Mouse (Mus musculus) forebrain, embryonic 16.5 days (tissue): ENCODE data around the gene Fzd1. TPM values are rescaled to one million over a fixed set of nuclear protein-coding genes. Genes with fewer than 3 reads are reported as not detected.

Experiments used
- ATAC-seq: fragments of 200-750 bp; cut with Nextera tagmentation; 2 replicates; pipeline ENCODE4 v1.8.0; 2017; ENCODE audit warnings: mild to moderate bottlenecking, moderate library complexity
- H3K27ac ChIP-seq: fragments of 300-500 bp; sonication (generic); 2 replicates; pipeline ENCODE4 v1.5.1; 2014; ENCODE audit warnings: low read length, control low read depth
- H3K27me3 ChIP-seq: fragments of 300-500 bp; sonication (generic); replicated peaks from 2 replicates; pipeline ENCODE4 v1.6.1; 2014; ENCODE audit warnings: low read length; ENCODE audit not compliant: control insufficient read depth, insufficient read depth
- H3K36me3 ChIP-seq: fragments of 300-500 bp; sonication (generic); 2 replicates; pipeline ENCODE4 v1.6.1; 2014; ENCODE audit not compliant: control insufficient read depth, insufficient read depth
- H3K4me1 ChIP-seq: fragments of 300-500 bp; sonication (generic); replicated peaks from 2 replicates; pipeline ENCODE4 v1.6.1; 2014; ENCODE audit warnings: low read length; ENCODE audit not compliant: control insufficient read depth, insufficient read depth
- H3K4me2 ChIP-seq: fragments of 300-500 bp; sonication (generic); 2 replicates; pipeline ENCODE4 v1.6.1; 2014; ENCODE audit warnings: mild to moderate bottlenecking, low read length, control low read depth
- H3K4me3 ChIP-seq: fragments of 300-500 bp; sonication (generic); replicated peaks from 2 replicates; pipeline ENCODE4 v1.5.1; 2014; ENCODE audit warnings: mild to moderate bottlenecking, low read length, control low read depth
- H3K9ac ChIP-seq: fragments of 300-500 bp; sonication (generic); replicated peaks from 2 replicates; pipeline ENCODE4 v1.6.1; 2014; ENCODE audit warnings: low read depth, low read length, control low read depth
- H3K9me3 ChIP-seq: fragments of 300-500 bp; sonication (generic); 2 replicates; pipeline ENCODE4 v1.6.1; 2016; ENCODE audit warnings: low read length; ENCODE audit not compliant: control insufficient read depth
- WGBS: fragments of 180-500 bp; shearing (Covaris S2); extraction: QIAGEN DNeasy Blood & Tissue Kit; methylation state at CpG from one replicate; pipeline ENCODE4 v1.1.7; 2014; 5-methylcytosine and 5-hydroxymethylcytosine counted together
- polyA plus RNA-seq: library from polyadenylated mRNA; unstranded; fragments of >200 nt; fragmentation: Nextera tagmentation; extraction: Ambion mirVana; gene quantifications from 2 replicates; pipeline ENCODE4 v1.2.1, GENCODE M21; 2015

The Fzd1 gene
- polyA plus RNA-seq, 1 experiment from 2014 or later = 13.0 TPM

DNA sequence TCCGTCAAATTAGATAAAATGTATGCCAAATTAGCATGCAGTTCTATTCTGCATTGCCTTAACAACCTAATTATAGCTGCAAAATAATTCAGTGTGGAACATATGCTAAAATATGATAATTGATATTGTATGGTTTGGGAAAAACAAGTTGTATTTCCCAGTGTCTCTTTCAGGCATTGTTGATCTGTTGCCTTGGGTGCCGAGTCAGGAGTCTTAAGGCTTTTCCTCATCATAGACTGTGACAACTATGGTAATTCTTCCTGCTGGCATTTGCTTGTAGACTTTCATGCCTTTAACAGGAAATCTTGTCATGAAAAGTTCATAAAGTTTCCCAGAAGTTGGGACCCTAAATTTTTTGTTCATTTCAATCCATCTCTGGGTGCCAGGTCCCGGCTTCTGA is 20.4 kb upstream of the Fzd1 start:
- H3K9me3 ChIP-seq = no peaks in the 10 kb centered on the region
- peaks cover 6% of the 10 kb centered on the region for H3K4me1 ChIP-seq
- no peak overlapping the region for H3K9ac ChIP-seq
- H3K36me3 ChIP-seq = no peaks in the 10 kb centered on the region
- WGBS = 58% methylated on average over 3 of the region's 3 CpGs
- no peaks in the 10 kb centered on the region for H3K27me3 ChIP-seq
- H3K4me2 ChIP-seq = no peak overlapping the region
- H3K4me3 ChIP-seq = no peak overlapping the region
- peak; percentile 72 for ATAC-seq
- H3K27ac ChIP-seq = no peak overlapping the region

DNA sequence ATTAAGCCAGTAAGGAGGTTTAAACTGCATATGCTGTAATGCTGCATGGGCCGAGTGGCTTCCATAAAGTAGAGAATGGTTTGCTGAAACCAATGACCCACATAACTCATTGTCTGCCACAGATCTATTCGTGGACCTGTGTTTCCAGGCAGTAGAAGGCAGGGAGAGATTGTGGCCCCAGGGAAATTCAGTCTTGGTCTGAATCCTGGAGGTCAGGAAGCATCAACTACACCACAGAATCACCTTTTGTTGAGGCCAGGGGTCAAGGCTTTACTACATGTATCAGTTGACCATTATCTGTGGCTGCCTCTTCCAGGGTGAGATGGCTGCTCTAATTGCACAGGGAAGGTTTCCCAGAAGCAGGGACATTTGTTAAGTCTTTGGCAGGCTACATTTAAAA is 18.7 kb upstream of the Fzd1 start:
- H3K36me3 ChIP-seq = no peaks in the 10 kb centered on the region
- no peaks in the 10 kb centered on the region for H3K9me3 ChIP-seq
- ATAC-seq = no peak
- WGBS = 71% methylated on average over 2 of the region's 2 CpGs
- H3K27ac ChIP-seq = no peak overlapping the region
- no peak overlapping the region for H3K4me2 ChIP-seq
- no peak overlapping the region for H3K9ac ChIP-seq
- no peak overlapping the region for H3K4me3 ChIP-seq
- peaks cover 10% of the 10 kb centered on the region for H3K4me1 ChIP-seq
- no peaks in the 10 kb centered on the region for H3K27me3 ChIP-seq

DNA sequence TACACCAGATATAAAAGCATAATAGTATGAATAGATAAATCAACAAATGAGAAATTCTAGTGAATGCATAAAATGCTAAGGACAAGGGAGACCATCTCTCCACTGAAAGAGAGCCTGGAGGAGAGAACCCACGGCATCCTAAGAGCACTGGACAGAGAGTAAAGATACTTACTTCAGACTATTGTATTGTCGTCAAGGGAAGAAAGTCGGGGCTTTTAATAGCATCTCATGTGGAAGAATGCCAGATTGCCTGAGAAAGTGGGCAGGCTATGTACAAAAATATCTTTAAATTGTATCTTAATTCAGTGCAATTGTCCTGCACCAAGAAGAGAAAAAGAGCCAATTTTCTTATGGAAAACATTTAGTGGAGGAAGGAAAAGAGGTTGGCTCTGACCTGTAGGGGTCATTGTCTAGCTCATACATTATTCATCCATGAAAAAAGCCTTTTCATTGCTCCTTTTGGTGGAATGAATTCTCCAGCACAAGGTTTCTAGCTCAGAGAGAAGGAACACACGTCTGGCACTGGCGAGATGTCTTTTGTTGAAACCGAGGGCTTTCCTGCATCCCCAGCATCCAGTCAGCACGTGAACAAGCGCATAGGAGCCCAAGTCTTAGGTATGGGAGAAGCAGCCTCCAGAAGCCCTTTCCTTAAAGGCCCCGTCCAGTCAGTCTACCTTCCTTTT is 15.4 kb upstream of the Fzd1 start:
- Histone ChIP-seq H3K27ac (no peak overlapping the region), H3K27me3 (no peaks in the 10 kb centered on the region), H3K4me3 (no peak overlapping the region), H3K9ac (no peak overlapping the region), H3K4me2 (no peak overlapping the region), H3K9me3 (no peaks in the 10 kb centered on the region), H3K36me3 (no peaks in the 10 kb centered on the region), H3K4me1 (peaks cover 10% of the 10 kb centered on the region)
- 7% methylated on average over 9 of the region's 9 CpGs for WGBS
- ATAC-seq = peak; percentile 47

DNA sequence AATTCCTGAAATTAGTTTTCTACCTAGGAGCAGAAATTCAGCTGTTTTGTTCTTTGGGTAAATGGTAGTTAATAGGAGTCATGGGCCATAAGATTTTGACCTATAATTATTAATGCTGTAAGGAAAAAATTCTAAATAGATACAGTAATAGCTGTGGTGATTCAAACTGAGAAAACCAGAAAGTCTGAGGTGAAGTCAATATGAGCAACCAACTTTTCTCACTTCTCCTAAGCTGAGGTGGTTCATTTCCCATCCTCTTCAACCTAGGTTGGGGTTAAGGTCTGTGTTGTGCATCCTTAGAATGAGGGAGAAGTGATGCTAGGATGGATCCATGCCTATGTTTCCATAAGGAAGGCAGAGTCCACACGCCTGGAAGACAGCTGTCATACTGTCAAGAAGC is 12.8 kb upstream of the Fzd1 start:
- H3K9me3 ChIP-seq = no peaks in the 10 kb centered on the region
- no peak for ATAC-seq

DNA sequence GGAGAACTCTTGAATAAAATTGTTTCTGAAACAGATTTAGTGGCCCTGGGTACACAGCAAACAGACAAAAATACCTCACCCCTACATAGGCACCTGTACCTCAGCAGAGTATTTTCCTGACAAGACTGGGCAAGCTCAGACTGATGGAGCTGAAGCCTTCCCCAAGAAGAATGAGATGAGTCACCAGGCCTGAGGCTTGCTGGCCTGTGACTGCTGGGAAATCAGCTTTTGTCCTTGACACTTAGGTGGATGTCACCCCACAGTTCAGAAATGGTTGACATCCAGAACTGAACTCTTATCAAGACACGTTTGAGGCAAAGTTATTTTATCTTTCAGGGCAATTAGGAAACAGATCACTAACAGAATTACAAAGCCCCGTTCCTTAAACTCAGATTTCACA is 10.1 kb upstream of the Fzd1 start:
- no peak overlapping the region for H3K27ac ChIP-seq
- H3K4me2 ChIP-seq = no peak overlapping the region
- H3K9me3 ChIP-seq = no peaks in the 10 kb centered on the region
- ATAC-seq = no peak
- no peaks in the 10 kb centered on the region for H3K27me3 ChIP-seq
- 80% methylated on average over 2 of the region's 2 CpGs for WGBS
- no peak overlapping the region for H3K9ac ChIP-seq
- no peaks in the 10 kb centered on the region for H3K36me3 ChIP-seq
- no peak overlapping the region for H3K4me3 ChIP-seq
- H3K4me1 ChIP-seq = no peaks in the 10 kb centered on the region

More for the DNA sequence above, 12.8 kb upstream of the Fzd1 start:
- H3K4me1 ChIP-seq = peaks cover 10% of the 10 kb centered on the region
- 100% methylated on average over 1 of the region's 1 CpGs for WGBS
- H3K4me3 ChIP-seq = no peak overlapping the region
- no peak overlapping the region for H3K4me2 ChIP-seq
- no peaks in the 10 kb centered on the region for H3K36me3 ChIP-seq
- H3K27ac ChIP-seq = no peak overlapping the region
- H3K9ac ChIP-seq = no peak overlapping the region
- H3K27me3 ChIP-seq = no peaks in the 10 kb centered on the region

DNA sequence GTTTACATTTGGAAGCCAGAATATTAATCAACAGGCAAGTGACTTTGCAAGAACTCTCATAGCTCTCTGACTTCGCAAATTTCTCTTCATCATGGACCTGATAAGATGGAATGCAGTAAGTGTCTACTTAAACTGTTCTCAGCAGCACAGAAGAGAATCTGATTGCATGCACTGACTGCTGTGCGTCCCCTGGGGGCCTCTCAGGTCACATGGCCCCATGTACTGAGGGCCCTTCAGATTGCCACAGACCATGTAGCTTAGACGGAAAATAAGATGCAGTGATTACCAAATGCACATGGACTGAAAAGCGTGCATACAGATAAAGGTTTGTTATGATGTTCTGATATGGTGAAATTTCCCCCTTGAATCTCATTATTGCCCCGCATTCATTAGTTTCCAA is 8.9 kb upstream of the Fzd1 start:
- Histone ChIP-seq H3K4me3 (no peak overlapping the region), H3K4me1 (no peaks in the 10 kb centered on the region), H3K4me2 (no peak overlapping the region), H3K27ac (no peak overlapping the region), H3K9ac (no peak overlapping the region), H3K9me3 (no peaks in the 10 kb centered on the region), H3K36me3 (no peaks in the 10 kb centered on the region), H3K27me3 (no peaks in the 10 kb centered on the region)
- WGBS = 83% methylated on average over 5 of the region's 5 CpGs
- no peak for ATAC-seq

DNA sequence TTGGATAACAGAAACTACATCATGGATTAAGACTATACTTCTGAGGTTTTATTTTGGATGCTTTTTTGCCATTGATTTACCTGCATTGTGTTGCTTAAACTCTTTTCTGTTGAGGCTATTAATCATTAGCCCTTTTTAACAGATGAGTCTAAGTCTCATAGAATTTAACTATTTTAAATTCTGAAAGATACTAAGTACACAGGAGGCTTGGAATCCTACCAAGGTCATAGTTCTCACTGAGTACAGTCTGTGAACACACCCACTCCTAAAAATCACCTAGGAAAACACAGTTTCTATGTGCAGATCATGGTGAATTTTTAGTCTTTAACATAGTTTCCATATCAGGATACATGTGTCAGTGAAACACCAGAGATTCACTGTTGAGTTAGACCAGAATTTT is 4.1 kb upstream of the Fzd1 start:
- H3K27ac ChIP-seq = no peak overlapping the region
- H3K36me3 ChIP-seq = no peaks in the 10 kb centered on the region
- H3K4me2 ChIP-seq = no peak overlapping the region
- no peaks in the 10 kb centered on the region for H3K9me3 ChIP-seq
- H3K4me3 ChIP-seq = no peak overlapping the region
- no peaks in the 10 kb centered on the region for H3K27me3 ChIP-seq
- peaks cover 5% of the 10 kb centered on the region for H3K4me1 ChIP-seq
- no peak for ATAC-seq
- H3K9ac ChIP-seq = no peak overlapping the region

DNA sequence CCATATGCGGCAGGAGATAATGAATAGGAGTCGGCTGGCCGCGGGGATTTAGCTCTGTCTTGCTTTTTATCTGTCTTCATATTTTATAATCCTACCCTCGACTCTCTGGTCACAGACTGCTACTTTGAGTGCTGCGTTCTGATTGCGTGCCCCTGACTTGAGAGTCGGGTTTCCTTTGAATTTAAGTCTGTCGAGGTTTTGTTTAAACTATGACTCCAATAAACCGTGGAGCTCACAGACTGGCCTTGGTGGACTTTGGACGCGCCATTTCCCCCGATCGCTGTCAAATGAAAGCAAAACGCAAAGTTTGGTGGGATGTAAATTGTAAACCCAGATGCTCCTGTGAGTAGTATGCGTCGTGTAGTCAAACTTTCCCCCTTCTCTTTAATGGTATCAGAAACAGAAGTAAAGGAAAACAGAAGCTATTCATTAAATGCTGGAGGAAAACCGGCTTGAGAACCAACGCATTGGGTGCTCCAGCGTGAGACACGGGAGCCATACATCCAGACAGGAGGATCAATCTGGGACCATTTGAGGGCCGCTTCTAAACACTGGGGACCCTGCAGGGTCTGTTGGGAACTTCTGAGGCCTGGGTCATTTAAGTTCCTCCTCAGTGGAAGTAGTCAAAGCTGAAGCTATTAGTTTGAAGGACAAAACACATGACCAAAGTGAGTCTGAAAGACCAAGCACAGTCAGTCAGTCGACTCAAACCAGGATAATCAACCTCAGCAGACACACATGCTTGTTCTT is 671 bp upstream of the Fzd1 start:
- whole genome bisulfite sequencing = under 1% methylated on average over 23 of the region's 23 CpGs
- peak overlapping the region; percentile 89 for H3K4me3 ChIP-seq

DNA sequence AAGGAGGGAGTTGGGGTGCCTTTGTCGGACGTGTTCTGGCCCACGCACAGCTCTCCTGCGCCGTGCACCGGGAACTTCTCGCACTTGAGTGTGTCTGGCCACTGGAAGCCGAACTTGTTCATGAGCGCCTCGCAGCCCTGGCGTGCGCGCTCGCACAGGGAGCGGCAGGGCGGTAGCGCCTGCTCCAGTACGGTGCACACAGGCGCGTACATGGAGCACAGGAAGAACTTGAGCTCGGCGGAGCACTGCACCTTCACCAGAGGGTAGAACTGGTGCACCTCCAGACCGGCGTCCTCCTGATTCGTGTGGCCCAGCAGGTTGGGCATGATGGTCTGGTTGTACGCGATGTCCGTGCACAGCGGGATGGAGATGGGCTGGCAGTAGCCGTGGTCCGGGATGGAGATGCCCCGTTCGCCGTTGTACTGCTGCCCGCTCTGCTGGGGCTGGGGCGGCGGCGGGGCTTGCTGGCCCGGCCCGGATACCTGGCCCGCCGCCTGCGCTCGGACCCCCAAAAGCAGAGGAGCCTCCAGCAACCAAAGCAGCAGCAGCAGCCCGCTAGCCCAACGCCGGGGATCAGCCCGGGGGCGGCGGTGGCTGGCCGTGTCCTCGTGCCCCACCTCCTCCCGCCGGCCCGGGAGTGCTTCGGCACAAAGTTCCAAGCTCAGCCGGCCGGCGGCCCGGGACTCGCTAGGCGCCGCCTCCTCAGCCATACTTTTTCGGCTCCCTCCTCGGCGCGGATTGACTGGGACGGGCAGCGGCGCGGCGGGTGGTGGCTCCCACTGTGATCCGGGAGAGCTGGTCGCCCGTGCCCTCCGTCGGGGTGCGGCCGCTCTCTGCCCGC is 744 bp downstream of the Fzd1 start:
- no peaks in the 10 kb centered on the region for H3K9me3 ChIP-seq
- H3K36me3 ChIP-seq = no peaks in the 10 kb centered on the region
- no peaks in the 10 kb centered on the region for H3K27me3 ChIP-seq
- peak overlapping the region; percentile 97 for H3K4me2 ChIP-seq
- peak overlapping the region; percentile 89 for H3K4me3 ChIP-seq
- peak overlapping the region; percentile 88 for H3K9ac ChIP-seq
- peaks cover 22% of the 10 kb centered on the region for H3K4me1 ChIP-seq
- under 1% methylated on average over 77 of the region's 80 CpGs for WGBS
- ATAC-seq = peak; percentile 41
- H3K27ac ChIP-seq = peak overlapping the region; percentile 94

More for the DNA sequence above, 671 bp upstream of the Fzd1 start:
- Histone ChIP-seq H3K4me1 (peaks cover 22% of the 10 kb centered on the region), H3K4me2 (peak overlapping the region; percentile 97), H3K9ac (peak overlapping the region; percentile 88), H3K27ac (peak overlapping the region; percentile 94), H3K36me3 (no peaks in the 10 kb centered on the region), H3K27me3 (no peaks in the 10 kb centered on the region), H3K9me3 (no peaks in the 10 kb centered on the region)
- peak; percentile 26; the same call in 1 of the 2 replicates for ATAC-seq
